Mouse (Mus musculus) kidney, embryonic 16.5 days (tissue): ENCODE measurements at regions not wholly inside any gene's neighbourhood (a gene's known extent, or its start where the extent isn't known, plus 50 kb on each side); places are given as distances from the start of the nearest gene placed in this dataset.
A peak's percentile ranks its signal among the peaks of the same experiment; 100 is the strongest.

Experiments
- ATAC-seq: fragments of 200-750 bp; cut with Nextera tagmentation; 2 replicates; pipeline ENCODE4 v1.8.0; 2017; ENCODE audit warnings: moderate TSS enrichment; ENCODE audit not compliant: low FRiP score, low TSS enrichment
- H3K27ac ChIP-seq: fragments of 300-500 bp; sonication (generic); 2 replicates; pipeline ENCODE4 v1.5.1; 2014; ENCODE audit warnings: low read length
- H3K27me3 ChIP-seq: fragments of 300-500 bp; sonication (generic); 2 replicates; pipeline ENCODE4 v1.6.1; 2014; ENCODE audit warnings: low read length, control low read depth, mixed read lengths; ENCODE audit not compliant: insufficient read depth
- H3K36me3 ChIP-seq: fragments of 300-500 bp; sonication (generic); 2 replicates; pipeline ENCODE4 v1.6.1; 2014; ENCODE audit warnings: low read length, control low read depth, mixed read lengths; ENCODE audit not compliant: insufficient read depth
- H3K4me1 ChIP-seq: fragments of 300-500 bp; sonication (generic); 2 replicates; pipeline ENCODE4 v1.6.1; 2014; ENCODE audit warnings: low read length, control low read depth, mixed read lengths; ENCODE audit not compliant: insufficient read depth
- H3K4me2 ChIP-seq: fragments of 300-500 bp; sonication (generic); replicated peaks from 2 replicates; pipeline ENCODE4 v1.6.1; 2014; ENCODE audit warnings: low read depth, low read length
- H3K4me3 ChIP-seq: fragments of 300-500 bp; sonication (generic); 2 replicates; pipeline ENCODE4 v1.5.1; 2014; ENCODE audit warnings: mild to moderate bottlenecking, low read length
- H3K9ac ChIP-seq: fragments of 300-500 bp; sonication (generic); replicated peaks from 2 replicates; pipeline ENCODE4 v1.6.1; 2014; ENCODE audit warnings: low read length
- H3K9me3 ChIP-seq: fragments of 300-500 bp; sonication (generic); 2 replicates; pipeline ENCODE4 v1.6.1; 2016; ENCODE audit warnings: low read length, control low read depth
- WGBS: fragments of 180-500 bp; shearing (Covaris S2); extraction: QIAGEN DNeasy Blood & Tissue Kit; methylation state at CpG from one replicate; pipeline ENCODE4 v1.1.7; 2014; 5-methylcytosine and 5-hydroxymethylcytosine counted together

DNA sequence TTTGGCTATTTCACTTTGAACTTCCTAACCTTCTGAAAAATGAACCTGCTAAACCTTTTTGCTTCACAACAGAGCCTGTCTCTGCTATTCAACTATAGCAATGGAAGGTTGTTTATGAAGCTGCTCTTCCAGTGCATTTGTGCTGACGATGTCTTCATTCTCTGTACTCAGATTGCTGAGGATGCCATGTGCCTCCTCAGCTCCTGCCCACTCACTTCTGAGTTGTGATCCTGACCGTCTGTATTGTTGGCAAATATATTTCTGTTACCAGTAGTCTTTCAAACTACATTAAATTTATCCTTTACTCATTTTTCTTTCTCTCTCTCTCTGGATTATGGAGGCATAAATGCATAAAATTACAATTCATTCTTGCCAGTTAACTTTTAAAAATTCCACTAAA, 419.2 kb downstream of the Pdha2 start:
- Histone ChIP-seq H3K9me3 (no peaks in the 10 kb centered on the region), H3K36me3 (no peaks in the 10 kb centered on the region), H3K4me3 (no peak overlapping the region), H3K4me1 (no peaks in the 10 kb centered on the region), H3K4me2 (no peak overlapping the region), H3K27ac (no peak overlapping the region), H3K27me3 (no peaks in the 10 kb centered on the region), H3K9ac (no peak overlapping the region)
- 81% methylated on average over 2 of the region's 2 CpGs for WGBS
- ATAC-seq = no peak

DNA sequence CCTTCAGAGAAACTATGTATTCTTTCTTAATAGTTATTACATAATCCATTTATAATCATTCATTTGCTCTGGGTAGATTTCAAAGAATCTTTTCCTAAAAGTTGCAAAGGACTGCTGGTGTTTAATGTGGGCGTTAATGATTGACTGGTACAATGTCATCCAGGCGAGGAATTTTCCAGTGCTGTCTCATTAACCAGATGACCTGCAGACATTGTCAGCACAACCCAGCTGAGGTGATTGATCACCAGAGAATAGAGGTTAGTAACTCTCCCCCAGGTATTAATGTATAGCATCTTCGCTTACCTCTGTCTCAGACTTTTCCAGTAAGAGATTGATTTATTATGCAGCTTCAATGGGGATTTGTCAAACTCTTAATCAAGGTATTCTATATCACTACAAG, 426.5 kb downstream of the Pdha2 start:
- Histone ChIP-seq H3K27me3 (no peaks in the 10 kb centered on the region), H3K4me2 (no peak overlapping the region), H3K36me3 (no peaks in the 10 kb centered on the region), H3K4me3 (no peak overlapping the region), H3K9me3 (no peaks in the 10 kb centered on the region), H3K9ac (no peak overlapping the region), H3K27ac (no peak overlapping the region), H3K4me1 (no peaks in the 10 kb centered on the region)
- ATAC-seq = peak; percentile 63; the same call in 1 of the 2 replicates
- 47% methylated on average over 3 of the region's 3 CpGs for WGBS

DNA sequence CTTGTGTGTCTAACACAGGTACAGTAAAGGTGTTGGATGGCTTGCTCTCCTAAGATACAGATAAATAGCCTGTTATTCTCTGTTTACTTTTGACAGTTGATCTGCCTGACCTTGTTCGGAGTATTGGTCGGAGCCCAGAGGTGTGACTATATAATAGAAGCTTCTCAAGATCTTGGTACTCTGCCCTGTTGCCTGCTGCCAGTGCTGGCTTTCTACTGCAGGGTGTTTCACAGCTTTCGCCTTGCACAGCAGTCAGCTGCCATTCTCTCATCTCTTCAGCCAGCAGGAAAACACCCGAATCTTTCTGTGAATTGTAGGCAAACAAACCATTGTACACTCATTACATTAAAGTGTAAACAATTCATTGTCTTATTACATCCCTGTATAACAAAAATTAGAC, 452.1 kb downstream of the Pdha2 start:
- Histone ChIP-seq H3K4me3 (no peak overlapping the region), H3K4me1 (no peaks in the 10 kb centered on the region), H3K9ac (no peak overlapping the region), H3K9me3 (no peaks in the 10 kb centered on the region), H3K27ac (no peak overlapping the region), H3K36me3 (no peaks in the 10 kb centered on the region), H3K27me3 (no peaks in the 10 kb centered on the region), H3K4me2 (no peak overlapping the region)
- WGBS = 67% methylated on average over 4 of the region's 4 CpGs
- ATAC-seq = no peak

DNA sequence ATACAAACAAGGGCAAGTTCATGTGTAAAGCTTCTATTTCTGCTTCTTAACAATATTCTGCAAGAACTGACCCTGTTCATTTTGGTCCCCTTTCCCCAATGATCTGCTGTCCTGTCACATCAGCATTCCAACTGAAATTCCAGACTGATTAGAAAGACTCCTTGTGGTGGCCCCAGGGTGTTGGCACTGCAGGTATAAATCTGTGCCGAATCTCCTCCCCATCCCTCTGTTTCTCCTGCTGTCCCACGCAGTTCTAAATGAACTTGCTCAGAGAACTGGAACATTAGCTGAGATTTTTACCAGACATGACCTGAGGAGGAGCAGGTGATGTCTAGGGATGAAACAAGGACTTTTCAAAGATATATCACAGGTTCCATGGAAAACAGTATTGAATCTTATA, 467.7 kb downstream of the Pdha2 start:
- WGBS = 43% methylated on average over 2 of the region's 2 CpGs
- Histone ChIP-seq H3K4me2 (no peak overlapping the region), H3K9me3 (no peaks in the 10 kb centered on the region), H3K9ac (no peak overlapping the region), H3K27ac (no peak overlapping the region), H3K27me3 (no peaks in the 10 kb centered on the region), H3K4me1 (no peaks in the 10 kb centered on the region), H3K4me3 (no peak overlapping the region), H3K36me3 (no peaks in the 10 kb centered on the region)
- no peak for ATAC-seq

DNA sequence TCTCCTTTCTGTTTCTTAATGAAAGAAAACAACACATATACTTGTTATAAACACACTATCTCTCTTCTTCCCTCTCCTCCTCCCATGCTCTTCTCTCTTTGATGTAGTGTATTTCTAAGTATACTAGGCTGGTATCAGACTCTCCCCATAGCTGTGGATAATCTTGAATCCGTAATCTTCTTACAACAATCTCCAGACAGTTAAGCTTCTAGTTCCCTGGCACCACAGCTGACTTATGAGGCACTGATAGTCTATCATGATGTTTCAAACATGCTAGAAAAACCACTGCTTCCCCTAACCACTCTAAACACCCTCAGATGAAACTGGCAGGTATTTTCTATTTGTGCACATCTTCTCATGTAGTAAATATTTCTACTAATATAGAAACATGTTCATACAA, 471.7 kb downstream of the Pdha2 start:
- no peak overlapping the region for H3K4me2 ChIP-seq
- H3K9ac ChIP-seq = no peak overlapping the region
- no peaks in the 10 kb centered on the region for H3K27me3 ChIP-seq
- 97% methylated on average over 1 of the region's 1 CpGs for WGBS
- H3K4me3 ChIP-seq = no peak overlapping the region
- ATAC-seq = no peak
- no peaks in the 10 kb centered on the region for H3K4me1 ChIP-seq
- no peak overlapping the region for H3K27ac ChIP-seq
- no peaks in the 10 kb centered on the region for H3K36me3 ChIP-seq
- H3K9me3 ChIP-seq = no peaks in the 10 kb centered on the region

DNA sequence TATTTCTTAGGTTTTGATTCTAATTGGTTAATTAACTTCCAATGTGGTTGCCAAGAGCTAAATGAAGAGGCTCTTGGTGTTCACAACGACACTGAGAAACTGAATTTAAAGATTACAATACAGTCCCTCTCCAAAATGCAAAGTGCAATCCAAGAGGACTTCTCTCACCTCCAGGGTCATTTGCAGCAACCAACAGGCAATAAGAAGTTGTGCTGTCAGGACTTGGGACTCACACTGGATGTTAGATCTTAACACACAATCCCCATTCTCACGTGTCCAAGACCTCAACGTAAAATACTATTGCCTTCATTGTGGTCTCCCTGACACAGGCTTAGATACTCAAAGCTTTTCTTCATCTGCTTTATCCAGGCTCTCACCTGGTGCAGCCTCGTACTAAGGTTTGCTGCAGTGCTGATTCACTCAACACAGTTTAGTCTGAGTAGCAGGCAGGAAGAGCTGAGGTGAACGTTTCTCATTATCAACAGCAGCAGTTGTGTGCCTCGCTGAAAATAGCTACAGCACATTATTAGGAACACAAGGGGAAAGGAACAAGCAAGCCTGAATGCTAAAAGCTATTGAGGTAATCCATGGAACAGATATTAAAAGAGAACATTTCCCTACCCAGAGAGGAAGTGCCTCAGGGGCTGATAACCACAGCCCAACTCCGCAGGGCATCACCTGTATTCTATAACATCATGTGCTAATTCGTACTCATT, 473.3 kb downstream of the Pdha2 start:
- Histone ChIP-seq H3K9me3 (no peaks in the 10 kb centered on the region), H3K9ac (no peak overlapping the region), H3K27ac (no peak overlapping the region), H3K4me1 (no peaks in the 10 kb centered on the region), H3K27me3 (no peaks in the 10 kb centered on the region), H3K4me2 (no peak overlapping the region), H3K36me3 (no peaks in the 10 kb centered on the region), H3K4me3 (no peak overlapping the region)
- no peak for ATAC-seq
- WGBS = 72% methylated on average over 8 of the region's 8 CpGs

DNA sequence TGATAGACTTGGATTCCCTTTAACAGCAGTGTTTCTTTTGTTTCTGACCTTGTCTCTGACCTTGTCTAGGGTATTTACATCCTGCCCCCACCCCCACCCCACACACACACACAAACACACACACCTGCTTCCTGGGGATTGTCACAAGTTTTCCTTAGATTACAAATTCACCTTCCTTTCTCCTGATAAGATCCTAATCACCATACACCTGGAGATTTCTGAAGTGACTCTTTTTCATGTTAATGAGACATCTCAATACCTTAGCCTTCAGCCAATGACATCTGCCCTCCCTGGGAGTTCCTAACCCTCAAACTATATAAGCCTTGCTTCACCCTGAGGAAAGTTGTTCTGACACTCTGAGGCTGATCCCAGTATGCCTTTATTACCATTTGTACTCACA, 495.3 kb downstream of the Pdha2 start:
- H3K4me1 ChIP-seq = no peaks in the 10 kb centered on the region
- H3K27me3 ChIP-seq = no peaks in the 10 kb centered on the region
- ATAC-seq = no peak
- no peak overlapping the region for H3K27ac ChIP-seq
- no peaks in the 10 kb centered on the region for H3K9me3 ChIP-seq
- no peak overlapping the region for H3K4me3 ChIP-seq
- no peaks in the 10 kb centered on the region for H3K36me3 ChIP-seq
- H3K9ac ChIP-seq = no peak overlapping the region
- no peak overlapping the region for H3K4me2 ChIP-seq

DNA sequence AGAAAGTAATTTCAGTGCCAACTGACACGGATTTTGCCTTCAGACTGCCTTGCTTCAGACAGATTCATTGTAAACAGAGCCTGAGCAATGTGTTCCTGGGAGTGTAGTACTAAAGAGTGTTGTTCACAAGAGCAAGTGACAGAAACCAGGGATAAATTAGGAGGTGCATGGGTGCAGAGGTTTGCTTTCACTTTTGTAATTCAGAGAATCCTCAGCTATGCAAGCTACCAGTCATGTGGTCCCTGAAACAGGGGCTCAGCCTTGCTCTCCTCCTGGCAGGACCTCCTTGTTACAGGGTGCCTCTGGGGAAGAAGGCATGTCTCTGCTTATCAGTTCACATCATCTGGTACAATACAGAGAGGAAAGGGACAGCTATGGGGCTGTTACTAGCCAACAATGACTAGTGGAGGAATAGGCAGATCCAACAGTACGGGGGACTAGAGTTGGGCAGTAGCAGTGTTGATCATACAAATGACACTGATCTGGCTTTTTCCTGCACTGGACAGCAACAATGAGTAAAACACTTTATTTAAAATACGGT, 504.5 kb downstream of the Pdha2 start:
- Histone ChIP-seq H3K4me1 (no peaks in the 10 kb centered on the region), H3K27me3 (no peaks in the 10 kb centered on the region), H3K36me3 (no peaks in the 10 kb centered on the region), H3K9me3 (no peaks in the 10 kb centered on the region), H3K4me3 (no peak overlapping the region), H3K9ac (no peak overlapping the region), H3K4me2 (no peak overlapping the region), H3K27ac (no peak overlapping the region)
- WGBS = 57% methylated on average over 3 of the region's 3 CpGs
- no peak for ATAC-seq

DNA sequence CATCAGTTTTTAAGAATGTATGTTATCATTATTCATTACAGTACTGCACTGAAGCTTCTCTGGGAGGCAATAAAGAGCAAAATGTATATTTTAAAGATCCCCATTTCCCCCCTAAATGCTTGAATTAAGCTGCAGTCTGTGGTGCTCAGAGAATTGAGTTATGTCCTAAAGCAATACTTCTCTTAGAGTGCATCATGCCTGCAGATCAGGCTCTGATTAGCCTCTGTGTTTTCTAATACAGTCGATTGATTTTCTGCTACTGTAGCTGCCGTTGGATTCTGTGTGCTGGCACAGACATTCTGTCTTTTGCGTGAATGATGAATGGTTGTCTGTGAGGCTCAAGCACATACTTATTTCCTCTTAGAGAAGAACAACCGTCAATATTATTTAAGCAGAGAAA, 505.4 kb downstream of the Pdha2 start:
- Histone ChIP-seq H3K9ac (no peak overlapping the region), H3K9me3 (no peaks in the 10 kb centered on the region), H3K36me3 (no peaks in the 10 kb centered on the region), H3K27ac (no peak overlapping the region), H3K4me2 (no peak overlapping the region), H3K4me3 (no peak overlapping the region), H3K27me3 (no peaks in the 10 kb centered on the region), H3K4me1 (no peaks in the 10 kb centered on the region)
- 68% methylated on average over 4 of the region's 4 CpGs for WGBS
- no peak for ATAC-seq

DNA sequence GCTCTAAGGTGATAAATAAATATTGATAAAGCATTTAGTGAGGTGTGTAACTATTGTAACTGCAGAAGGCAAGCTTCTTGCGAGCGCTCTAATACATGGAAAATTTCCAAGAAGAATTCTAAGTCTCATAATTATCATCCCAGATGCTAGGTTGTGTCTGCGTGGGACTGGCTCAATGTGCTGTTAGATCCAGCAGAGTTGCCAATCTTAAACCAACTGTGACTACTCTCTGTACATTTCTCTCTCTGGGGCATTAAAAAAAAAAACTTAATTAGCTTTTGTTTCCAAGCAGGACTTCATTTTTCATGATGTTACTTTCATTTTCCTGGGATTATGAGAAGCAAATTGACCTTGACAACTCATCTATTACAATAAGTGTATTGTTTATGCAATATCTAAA, 506.6 kb downstream of the Pdha2 start:
- Histone ChIP-seq H3K4me2 (no peak overlapping the region), H3K27ac (no peak overlapping the region), H3K4me1 (no peaks in the 10 kb centered on the region), H3K4me3 (no peak overlapping the region), H3K9me3 (no peaks in the 10 kb centered on the region), H3K9ac (no peak overlapping the region), H3K27me3 (no peaks in the 10 kb centered on the region), H3K36me3 (no peaks in the 10 kb centered on the region)
- ATAC-seq = no peak
- 88% methylated on average over 3 of the region's 3 CpGs for WGBS
